Mouse (Mus musculus): ENCODE results near the gene Slc15a3. TPM values are rescaled to one million over a fixed set of nuclear protein-coding genes. Genes with fewer than 3 reads are reported as not detected.

Gene Slc15a3
- polyA plus RNA-seq, 1 experiment from 2014 or later, result 0.34 TPM

DNA sequence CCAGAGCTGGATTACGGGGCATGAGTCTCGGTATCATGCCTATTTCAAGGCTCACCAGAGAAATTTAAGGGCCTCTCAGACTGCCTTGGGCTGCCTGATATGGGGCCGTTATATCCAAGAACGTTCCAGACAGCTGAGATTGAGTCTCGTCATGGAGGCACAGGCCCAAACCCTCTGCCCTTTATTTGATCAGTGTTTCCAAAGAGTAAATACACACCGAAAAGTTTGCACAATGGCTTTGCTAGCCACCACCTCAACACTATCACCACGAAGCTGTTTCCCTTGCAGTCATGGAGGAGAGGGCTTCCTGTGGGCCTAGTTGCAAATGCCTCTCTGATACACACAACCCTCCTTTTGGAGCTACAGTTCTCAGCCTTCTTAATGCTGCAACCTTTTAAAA lies 15.5 kb upstream of the Slc15a3 start:
- no peaks in the 10 kb centered on the region for H3K36me3 ChIP-seq
- no peaks in the 10 kb centered on the region for H3K27me3 ChIP-seq
- no peak overlapping the region for H3K9ac ChIP-seq
- no peak for ATAC-seq (ENCODE audit: insufficient number of reproducible peaks, insufficient read depth, low FRiP score, low TSS enrichment, low read depth)
- no peak overlapping the region for H3K4me3 ChIP-seq
- H3K9me3 ChIP-seq, result no peaks in the 10 kb centered on the region
- no peak overlapping the region for H3K27ac ChIP-seq
- H3K4me1 ChIP-seq, result no peaks in the 10 kb centered on the region
- WGBS, result 85% methylated on average over 7 of the region's 7 CpGs
- no peak overlapping the region for H3K4me2 ChIP-seq

DNA sequence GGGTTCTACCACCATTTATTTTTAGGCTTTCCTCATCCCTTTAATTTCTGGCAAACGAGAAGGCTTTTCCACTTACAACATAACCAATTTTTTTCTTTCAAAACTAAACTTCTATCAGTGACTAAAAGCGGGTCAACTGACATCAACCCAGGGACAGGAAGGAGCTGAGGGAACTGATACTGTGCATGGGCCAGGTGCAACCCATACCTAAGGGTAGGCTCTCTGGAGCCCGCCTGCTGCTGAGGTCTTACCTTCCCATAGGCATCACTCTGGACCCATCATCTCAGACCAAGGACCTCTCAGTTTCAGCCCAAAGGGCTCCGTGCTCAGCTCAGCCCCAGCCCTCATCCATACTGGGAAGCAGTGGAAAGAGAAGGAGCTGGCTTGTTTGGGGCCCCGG lies 11.2 kb upstream of the Slc15a3 start:
- Histone ChIP-seq H3K4me3 (no peak overlapping the region), H3K27me3 (no peaks in the 10 kb centered on the region), H3K4me1 (no peaks in the 10 kb centered on the region), H3K9me3 (no peaks in the 10 kb centered on the region), H3K9ac (no peak overlapping the region), H3K36me3 (no peaks in the 10 kb centered on the region), H3K4me2 (no peak overlapping the region), H3K27ac (no peak overlapping the region)
- ATAC-seq (ENCODE audit: insufficient number of reproducible peaks, insufficient read depth, low FRiP score, low TSS enrichment, low read depth), result no peak
- 92% methylated on average over 5 of the region's 5 CpGs for WGBS

DNA sequence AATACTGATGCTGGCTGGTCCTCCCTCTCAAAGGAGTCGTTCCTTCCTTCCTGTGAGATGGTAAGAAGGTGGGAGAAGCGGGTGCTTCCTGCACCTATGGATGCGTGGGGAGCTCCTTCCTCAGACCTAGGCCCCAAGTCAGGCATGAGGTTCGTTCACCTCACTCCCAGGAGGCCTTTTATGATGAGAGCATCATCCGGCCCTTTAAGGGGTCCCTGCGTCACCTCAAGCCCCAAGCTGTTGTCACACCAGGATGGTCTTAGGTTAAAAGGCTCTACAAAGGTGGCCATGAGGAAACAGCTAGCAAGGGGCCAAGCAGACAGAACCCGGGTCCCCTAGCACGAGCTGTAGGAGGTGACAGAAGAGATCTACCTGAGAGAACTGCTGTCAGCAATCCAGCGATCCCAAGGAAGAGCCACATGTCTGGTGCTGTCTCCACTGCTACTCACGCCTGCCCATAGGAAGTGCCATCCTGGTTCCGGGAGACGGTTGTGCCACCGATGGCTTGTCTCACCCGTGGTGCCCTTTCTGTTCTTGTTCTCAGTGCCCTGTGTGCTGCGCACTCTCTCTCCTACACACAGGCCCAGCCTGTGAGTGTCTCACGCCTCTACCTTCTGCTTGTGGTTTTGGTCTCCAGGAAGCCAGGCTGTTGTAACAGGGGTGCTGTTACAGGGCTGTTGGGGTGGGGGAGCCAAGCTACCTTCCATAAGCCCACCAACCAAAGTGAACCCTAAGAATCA lies 9.9 kb upstream of the Slc15a3 start, which contains the start of gene Cd6:
Gene Cd6, minus strand, starts transcription at position 623 of the 740 bp plus-strand sequence.
- no peaks in the 10 kb centered on the region for H3K9me3 ChIP-seq
- no peaks in the 10 kb centered on the region for H3K36me3 ChIP-seq

DNA sequence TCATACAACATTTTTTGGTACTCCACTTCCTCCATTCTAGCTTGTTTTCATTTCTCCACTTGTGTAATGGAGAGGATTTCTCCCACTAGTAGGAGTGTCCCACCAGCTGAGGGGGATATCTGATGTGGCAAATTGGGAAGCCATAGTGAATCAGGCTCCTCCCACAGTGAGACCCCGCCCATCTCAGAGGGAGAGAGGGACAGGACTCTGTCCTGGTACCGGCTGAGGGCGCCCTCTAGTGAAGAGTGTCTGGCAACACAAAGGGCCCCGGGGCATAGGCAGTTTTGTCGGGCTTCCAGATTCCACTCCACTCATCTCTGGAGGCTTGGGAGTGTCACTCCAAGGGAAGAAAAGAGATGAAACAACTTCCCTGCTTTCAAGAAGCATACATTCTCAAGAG lies 8.1 kb upstream of the Slc15a3 start:
- no peak overlapping the region for H3K27ac ChIP-seq
- no peaks in the 10 kb centered on the region for H3K27me3 ChIP-seq
- H3K9ac ChIP-seq, result no peak overlapping the region
- H3K4me2 ChIP-seq, result no peak overlapping the region
- no peak for ATAC-seq (ENCODE audit: insufficient number of reproducible peaks, insufficient read depth, low FRiP score, low TSS enrichment, low read depth)
- H3K4me3 ChIP-seq, result no peak overlapping the region
- no peaks in the 10 kb centered on the region for H3K9me3 ChIP-seq
- WGBS, result 12% methylated on average over 5 of the region's 5 CpGs
- no peaks in the 10 kb centered on the region for H3K36me3 ChIP-seq
- no peaks in the 10 kb centered on the region for H3K4me1 ChIP-seq

More for the DNA sequence above, 9.9 kb upstream of the Slc15a3 start, which contains the start of gene Cd6:
- WGBS, result 87% methylated on average over 16 of the region's 16 CpGs
- Histone ChIP-seq H3K27me3 (no peaks in the 10 kb centered on the region), H3K4me1 (no peaks in the 10 kb centered on the region), H3K4me3 (no peak within 1 kb of the TSS), H3K4me2 (no peak within 1 kb of the TSS), H3K9ac (no peak within 1 kb of the TSS), H3K27ac (no peak within 1 kb of the TSS)
- no peak for ATAC-seq (ENCODE audit: insufficient number of reproducible peaks, insufficient read depth, low FRiP score, low TSS enrichment, low read depth)

DNA sequence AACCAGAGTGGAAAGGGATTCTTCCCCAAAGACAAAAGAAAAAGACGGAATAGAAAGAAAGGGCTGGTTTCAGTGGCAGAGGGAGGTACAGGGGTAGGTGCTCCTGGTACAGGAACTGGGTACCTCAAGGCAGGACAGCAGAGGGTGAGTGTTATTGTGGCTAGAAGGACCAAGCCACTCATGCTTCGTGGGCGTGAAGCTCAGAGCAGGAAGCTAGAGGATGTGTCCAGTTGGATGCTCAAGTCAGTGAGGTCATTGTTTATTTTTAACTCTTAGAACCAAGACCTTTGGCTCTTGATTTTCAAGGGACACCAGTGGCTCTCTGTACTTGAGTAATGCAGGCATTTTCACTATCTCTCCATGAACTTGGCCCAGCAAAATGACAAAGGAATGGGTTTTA lies 7.5 kb upstream of the Slc15a3 start:
- Histone ChIP-seq H3K27me3 (no peaks in the 10 kb centered on the region), H3K36me3 (no peaks in the 10 kb centered on the region), H3K9me3 (no peaks in the 10 kb centered on the region), H3K27ac (no peak overlapping the region), H3K4me2 (no peak overlapping the region), H3K4me1 (no peaks in the 10 kb centered on the region), H3K4me3 (no peak overlapping the region), H3K9ac (no peak overlapping the region)
- 85% methylated on average over 3 of the region's 3 CpGs for WGBS
- ATAC-seq (ENCODE audit: insufficient number of reproducible peaks, insufficient read depth, low FRiP score, low TSS enrichment, low read depth), result no peak

DNA sequence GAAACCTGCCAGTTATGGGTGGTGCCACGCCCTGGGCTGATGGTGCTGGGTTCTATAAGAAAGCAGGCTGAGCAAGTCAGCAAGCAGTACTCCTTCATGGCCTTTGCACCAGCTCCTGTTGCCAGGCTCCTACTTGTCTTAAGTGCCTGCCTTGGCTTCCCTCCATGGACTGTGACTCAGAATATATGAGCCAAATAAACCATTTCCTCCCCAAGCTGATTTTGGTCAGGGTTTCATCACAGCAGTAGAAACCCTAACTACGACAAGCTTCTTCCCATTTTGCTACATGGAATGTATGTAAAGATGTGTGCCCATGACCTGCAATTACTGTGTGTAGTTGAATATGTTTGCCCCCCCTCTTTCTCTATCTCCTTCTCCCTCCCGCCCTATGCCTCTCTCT lies 5.9 kb upstream of the Slc15a3 start:
- Histone ChIP-seq H3K4me2 (no peak overlapping the region), H3K27me3 (no peaks in the 10 kb centered on the region), H3K9ac (no peak overlapping the region), H3K36me3 (no peaks in the 10 kb centered on the region), H3K27ac (no peak overlapping the region), H3K4me3 (no peak overlapping the region), H3K4me1 (no peaks in the 10 kb centered on the region), H3K9me3 (no peaks in the 10 kb centered on the region)
- 78% methylated on average over 3 of the region's 3 CpGs for WGBS
- ATAC-seq (ENCODE audit: insufficient number of reproducible peaks, insufficient read depth, low FRiP score, low TSS enrichment, low read depth), result no peak

DNA sequence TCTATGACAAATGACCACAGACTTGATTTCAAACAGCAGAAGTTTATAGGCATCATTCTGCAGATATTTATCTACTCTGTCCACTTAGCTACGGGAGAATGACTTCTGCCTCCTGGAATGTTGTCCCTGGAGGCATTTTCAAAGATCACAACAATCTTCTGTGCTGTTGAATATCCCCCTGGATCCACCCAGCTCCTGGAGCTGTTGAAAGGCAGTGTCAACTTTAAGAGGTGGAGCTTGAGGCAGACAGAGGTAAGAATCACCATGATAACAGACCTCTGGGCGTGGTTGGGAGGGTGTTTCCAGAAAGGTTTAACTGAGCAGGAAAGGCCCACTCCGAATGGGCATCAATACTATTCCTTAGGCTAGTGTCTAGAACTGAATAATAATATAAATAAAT lies 3.9 kb upstream of the Slc15a3 start:
- H3K36me3 ChIP-seq, result no peaks in the 10 kb centered on the region
- ATAC-seq (ENCODE audit: insufficient number of reproducible peaks, insufficient read depth, low FRiP score, low TSS enrichment, low read depth), result no peak
- no peak overlapping the region for H3K4me2 ChIP-seq
- WGBS, result 35% methylated on average over 3 of the region's 3 CpGs
- no peak overlapping the region for H3K4me3 ChIP-seq
- no peaks in the 10 kb centered on the region for H3K9me3 ChIP-seq
- no peaks in the 10 kb centered on the region for H3K27me3 ChIP-seq
- H3K9ac ChIP-seq, result no peak overlapping the region
- no peak overlapping the region for H3K27ac ChIP-seq
- H3K4me1 ChIP-seq, result no peaks in the 10 kb centered on the region

DNA sequence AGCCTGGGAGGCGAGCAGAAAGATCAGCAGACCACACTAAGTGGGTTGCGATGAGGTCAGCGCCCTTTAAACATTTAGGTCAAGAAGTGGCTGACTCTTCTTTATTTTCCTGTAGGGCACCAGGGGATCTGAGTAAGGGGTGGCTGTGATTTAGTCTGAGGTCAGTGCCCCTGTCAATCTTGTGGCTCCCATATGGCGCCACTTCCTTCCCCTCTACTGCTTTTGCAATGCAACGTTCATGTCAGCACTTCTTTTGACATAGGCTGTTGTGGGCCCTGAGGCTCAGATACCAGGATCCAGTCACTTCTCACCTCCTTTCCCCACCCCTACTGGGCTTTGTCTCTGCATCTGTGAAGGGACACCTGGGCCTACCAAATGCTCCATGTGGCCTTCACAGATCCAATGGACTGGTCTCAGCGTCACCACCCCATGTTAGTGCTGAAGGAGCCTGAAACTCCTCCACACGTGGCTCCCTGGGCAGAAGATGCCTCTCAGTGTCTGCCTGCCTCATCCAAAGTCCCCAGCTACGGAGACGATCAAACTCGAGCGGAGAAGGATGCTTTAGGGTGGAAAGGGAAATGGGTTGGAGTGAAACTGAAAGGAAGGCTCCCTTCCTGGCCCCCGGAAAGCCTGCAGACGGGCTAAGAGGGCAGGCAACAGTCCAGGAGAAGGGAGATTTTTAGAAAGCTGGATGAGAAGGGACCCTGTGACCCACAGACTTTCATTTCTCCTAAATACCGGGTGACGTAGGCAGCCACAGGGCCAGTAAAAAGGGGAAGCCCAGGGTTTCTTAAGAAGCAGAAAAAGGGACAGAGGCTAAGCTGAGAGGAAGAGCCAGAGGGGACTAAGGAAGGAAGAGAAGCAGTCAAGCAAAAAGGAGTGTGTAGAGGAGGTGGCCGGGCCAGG lies 2.4 kb downstream of the Slc15a3 start:
- Histone ChIP-seq H3K4me3 (no peak overlapping the region), H3K36me3 (no peaks in the 10 kb centered on the region), H3K9me3 (no peaks in the 10 kb centered on the region), H3K9ac (0 out of 2 replicates have a peak overlapping the region, but pooled peaks have one; percentile 11), H3K27me3 (peaks cover 4% of the 10 kb centered on the region; the same call in 1 of the 2 replicates), H3K4me1 (no peaks in the 10 kb centered on the region; the same call in 1 of the 2 replicates), H3K27ac (no peak overlapping the region), H3K4me2 (no peak overlapping the region)
- ATAC-seq (ENCODE audit: insufficient number of reproducible peaks, insufficient read depth, low FRiP score, low TSS enrichment, low read depth), result no peak
- 38% methylated on average over 16 of the region's 16 CpGs for WGBS

DNA sequence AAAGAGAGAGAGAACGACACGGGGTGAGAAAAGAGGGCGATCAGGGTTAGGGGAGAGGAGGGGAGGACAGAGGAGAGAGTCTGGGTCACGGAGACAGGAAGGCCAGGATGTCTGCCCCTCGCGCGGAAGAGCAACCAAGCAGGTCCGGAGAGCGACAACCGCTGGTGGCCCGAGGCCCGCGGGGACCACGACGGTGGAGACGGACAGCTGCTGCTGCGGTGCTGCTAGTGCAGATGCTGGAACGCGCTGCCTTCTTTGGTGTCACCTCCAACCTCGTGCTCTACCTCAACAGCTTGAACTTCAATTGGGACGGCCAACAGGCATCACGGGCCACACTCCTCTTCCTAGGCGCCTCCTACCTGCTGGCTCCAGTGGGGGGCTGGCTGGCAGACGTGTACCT lies 3.4 kb downstream of the Slc15a3 start:
- no peak overlapping the region for H3K9ac ChIP-seq
- H3K4me3 ChIP-seq, result no peak overlapping the region
- 47% methylated on average over 24 of the region's 24 CpGs for WGBS
- H3K27ac ChIP-seq, result no peak overlapping the region
- no peaks in the 10 kb centered on the region; the same call in 1 of the 2 replicates for H3K4me1 ChIP-seq
- ATAC-seq (ENCODE audit: insufficient number of reproducible peaks, insufficient read depth, low FRiP score, low TSS enrichment, low read depth), result no peak
- H3K9me3 ChIP-seq, result no peaks in the 10 kb centered on the region
- no peaks in the 10 kb centered on the region for H3K36me3 ChIP-seq
- H3K4me2 ChIP-seq, result peak overlapping the region; percentile 5; the same call in 1 of the 2 replicates
- H3K27me3 ChIP-seq, result peaks cover 4% of the 10 kb centered on the region; the same call in 1 of the 2 replicates

DNA sequence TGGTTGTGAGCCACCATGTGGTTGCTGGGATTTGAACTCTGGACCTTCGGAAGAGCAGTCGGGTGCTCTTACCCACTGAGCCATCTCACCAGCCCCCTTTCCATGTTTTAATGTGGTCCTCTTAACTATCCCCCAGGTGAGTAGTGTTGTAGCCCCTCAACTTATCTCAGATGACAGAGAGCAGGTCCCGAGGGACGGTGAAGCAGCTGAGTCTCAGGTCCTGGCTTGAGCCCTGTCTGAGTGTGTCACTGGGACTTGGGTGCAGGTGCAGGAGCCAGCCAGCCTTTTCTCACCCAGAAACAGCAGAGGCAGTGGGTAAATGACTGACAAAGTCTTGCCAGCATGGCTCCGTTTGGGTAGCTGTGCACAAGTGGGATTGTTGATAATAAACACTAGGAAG lies 4.7 kb downstream of the Slc15a3 start:
- H3K36me3 ChIP-seq, result no peaks in the 10 kb centered on the region
- no peak overlapping the region for H3K4me2 ChIP-seq
- H3K4me3 ChIP-seq, result no peak overlapping the region
- 87% methylated on average over 5 of the region's 5 CpGs for WGBS
- ATAC-seq (ENCODE audit: insufficient number of reproducible peaks, insufficient read depth, low FRiP score, low TSS enrichment, low read depth), result no peak
- no peak overlapping the region for H3K9ac ChIP-seq
- peaks cover 4% of the 10 kb centered on the region; the same call in 1 of the 2 replicates for H3K27me3 ChIP-seq
- no peak overlapping the region for H3K27ac ChIP-seq
- H3K9me3 ChIP-seq, result no peaks in the 10 kb centered on the region
- H3K4me1 ChIP-seq, result no peaks in the 10 kb centered on the region; the same call in 1 of the 2 replicates

DNA sequence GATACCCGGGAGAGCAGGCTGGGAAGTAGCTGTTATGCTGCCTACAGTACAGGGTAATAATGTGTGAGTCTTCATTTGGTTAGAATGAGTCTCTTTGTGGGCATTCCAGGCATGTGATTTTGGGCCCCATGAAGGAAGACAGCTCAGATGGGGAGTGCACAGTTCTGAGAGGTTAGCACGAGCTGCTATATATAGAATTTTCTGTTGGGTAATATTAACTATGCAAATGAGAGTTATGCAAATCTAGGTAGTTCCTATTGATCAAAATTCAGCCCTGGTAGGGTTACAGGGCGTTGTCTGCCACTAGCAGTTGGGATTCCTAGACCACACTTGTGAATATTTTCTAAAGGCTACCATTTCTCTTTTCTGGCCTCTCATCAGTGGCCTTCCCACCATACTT lies 5.9 kb downstream of the Slc15a3 start:
- H3K27me3 ChIP-seq, result peaks cover 4% of the 10 kb centered on the region; the same call in 1 of the 2 replicates
- no peak overlapping the region for H3K4me3 ChIP-seq
- no peak overlapping the region for H3K4me2 ChIP-seq
- H3K27ac ChIP-seq, result no peak overlapping the region
- 79% methylated on average over 3 of the region's 3 CpGs for WGBS
- no peaks in the 10 kb centered on the region for H3K9me3 ChIP-seq
- no peak overlapping the region for H3K9ac ChIP-seq
- no peak for ATAC-seq (ENCODE audit: insufficient number of reproducible peaks, insufficient read depth, low FRiP score, low TSS enrichment, low read depth)
- no peaks in the 10 kb centered on the region for H3K36me3 ChIP-seq
- H3K4me1 ChIP-seq, result no peaks in the 10 kb centered on the region; the same call in 1 of the 2 replicates

All from embryonic facial prominence, embryonic 13.5 days (tissue).